Mouse (Mus musculus) small intestine, adult 2 months (tissue): ENCODE results near the gene Satb2. TPM values are rescaled to one million over a fixed set of nuclear protein-coding genes. Genes with fewer than 3 reads are reported as not detected.

Experiments
- H3K27ac ChIP-seq: fragments of 200-500 bp; 2 replicates; pipeline ENCODE4 v1.5.1; 2012; ENCODE audit warnings: low read depth, low read length, control low read depth, inconsistent platforms; ENCODE audit not compliant: insufficient read depth
- H3K27me3 ChIP-seq: fragments of 200-500 bp; 2 replicates; pipeline ENCODE4 v1.6.1; 2012; ENCODE audit warnings: mild to moderate bottlenecking, moderate library complexity, low read length, inconsistent platforms; ENCODE audit not compliant: control insufficient read depth, insufficient read depth
- H3K36me3 ChIP-seq: fragments of 200-500 bp; 2 replicates; pipeline ENCODE4 v1.6.1; 2012; ENCODE audit warnings: mild to moderate bottlenecking, low read length, control low read depth, inconsistent platforms; ENCODE audit not compliant: control insufficient read depth, insufficient read depth
- H3K4me1 ChIP-seq: fragments of 200-500 bp; 2 replicates; pipeline ENCODE4 v1.6.1; 2012; ENCODE audit warnings: low read length, inconsistent platforms, mixed read lengths; ENCODE audit not compliant: control insufficient read depth, insufficient read depth, insufficient read length
- H3K4me3 ChIP-seq: fragments of 200-500 bp; 2 replicates; pipeline ENCODE4 v1.5.1; 2012; ENCODE audit warnings: low read depth, mild to moderate bottlenecking, control low read depth, inconsistent platforms, low read length, moderate library complexity
- CTCF ChIP-seq: fragments of 200-500 bp; IDR thresholded peaks from 2 replicates; pipeline ENCODE4 v1.5.1; 2012; ENCODE audit warnings: low read depth, mild to moderate bottlenecking, control low read depth, inconsistent platforms, low read length, moderate library complexity, mixed read lengths; ENCODE audit not compliant: insufficient replicate concordance, insufficient read length; ENCODE audit errors: extremely low read depth
- POLR2A ChIP-seq: fragments of 200-500 bp; IDR thresholded peaks from 2 replicates; pipeline ENCODE4 v1.6.1; 2012; ENCODE audit warnings: low read depth, mild to moderate bottlenecking, control low read depth, inconsistent platforms, low read length, moderate library complexity
- WGBS: fragments of 180-500 bp; shearing (Covaris S2); methylation state at CpG from one replicate; pipeline ENCODE4 v1.1.7; 2018; 5-methylcytosine and 5-hydroxymethylcytosine counted together
- polyA plus RNA-seq: library from polyadenylated mRNA; depleted of rRNA; stranded (reverse); fragments of >200 nt; gene quantifications from 2 replicates; pipeline ENCODE4 v1.2.3, GENCODE M21; 2012

Satb2 gene
- polyA plus RNA-seq, 1 experiment: 5.2 TPM

- no peak overlapping the region for H3K27ac ChIP-seq
- WGBS: 88% methylated on average over 3 of the region's 3 CpGs
- peaks cover 4% of the 10 kb centered on the region; the same call in 1 of the 2 replicates for H3K27me3 ChIP-seq
- peaks cover 3% of the 10 kb centered on the region; the same call in 1 of the 2 replicates for H3K36me3 ChIP-seq
- H3K4me3 ChIP-seq: no peak overlapping the region
- H3K4me1 ChIP-seq: peaks cover 5% of the 10 kb centered on the region; the same call in 1 of the 2 replicates
- TF ChIP-seq POLR2A (no peak), CTCF (no peak)
These were observed 12.4 kb downstream of the Satb2 start for GRCm38 (mm10) chr1:56965879-56966579.

- 89% methylated on average over 7 of the region's 7 CpGs for whole genome bisulfite sequencing
- TF ChIP-seq POLR2A (no peak), CTCF (no peak)
- Histone ChIP-seq H3K27me3 (no peaks in the 10 kb centered on the region), H3K4me1 (no peaks in the 10 kb centered on the region), H3K27ac (no peak overlapping the region), H3K4me3 (no peak overlapping the region), H3K36me3 (peaks cover 3% of the 10 kb centered on the region; the same call in 1 of the 2 replicates)
These were observed 14.0 kb downstream of the Satb2 start for GRCm38 (mm10) chr1:56964493-56964892.

- WGBS: 67% methylated on average over 4 of the region's 4 CpGs
- Histone ChIP-seq H3K4me1 (no peaks in the 10 kb centered on the region), H3K36me3 (peaks cover 3% of the 10 kb centered on the region; the same call in 1 of the 2 replicates), H3K27me3 (no peaks in the 10 kb centered on the region), H3K27ac (no peak overlapping the region), H3K4me3 (no peak overlapping the region)
- no peak for TF ChIP-seq CTCF
- TF ChIP-seq POLR2A: no peak
These were observed 15.2 kb downstream of the Satb2 start for GRCm38 (mm10) chr1:56963291-56963690.

GRCm38 (mm10) chr1:56958996-56959395 is 19.5 kb downstream of the Satb2 start:
- Histone ChIP-seq H3K36me3 (0 out of 2 replicates have a peak, but pooled peaks cover 1% of the 10 kb centered on the region), H3K27me3 (no peaks in the 10 kb centered on the region), H3K27ac (no peak overlapping the region), H3K4me3 (no peak overlapping the region), H3K4me1 (no peaks in the 10 kb centered on the region)
- no peak for TF ChIP-seq CTCF
- TF ChIP-seq POLR2A: no peak
- 90% methylated on average over 5 of the region's 5 CpGs for WGBS

- Histone ChIP-seq H3K4me1 (no peaks in the 10 kb centered on the region), H3K36me3 (0 out of 2 replicates have a peak, but pooled peaks cover 1% of the 10 kb centered on the region), H3K27ac (no peak overlapping the region), H3K27me3 (no peaks in the 10 kb centered on the region), H3K4me3 (no peak overlapping the region)
- TF ChIP-seq CTCF (no peak), POLR2A (no peak)
- 92% methylated on average over 7 of the region's 7 CpGs for WGBS
These were observed 20.5 kb downstream of the Satb2 start for GRCm38 (mm10) chr1:56957942-56958341.

- no peak overlapping the region for H3K27ac ChIP-seq
- no peak overlapping the region for H3K4me3 ChIP-seq
- TF ChIP-seq POLR2A (no peak), CTCF (no peak)
- 87% methylated on average over 2 of the region's 2 CpGs for WGBS
- H3K36me3 ChIP-seq: 0 out of 2 replicates have a peak, but pooled peaks cover 1% of the 10 kb centered on the region
- no peaks in the 10 kb centered on the region for H3K27me3 ChIP-seq
- peaks cover 3% of the 10 kb centered on the region; the same call in 1 of the 2 replicates for H3K4me1 ChIP-seq
These were observed 21.6 kb downstream of the Satb2 start for GRCm38 (mm10) chr1:56956811-56957210.

- Histone ChIP-seq H3K4me1 (peaks cover 5% of the 10 kb centered on the region; the same call in 1 of the 2 replicates), H3K36me3 (0 out of 2 replicates have a peak, but pooled peaks cover 1% of the 10 kb centered on the region), H3K4me3 (no peak overlapping the region), H3K27me3 (no peaks in the 10 kb centered on the region), H3K27ac (no peak overlapping the region)
- WGBS: 85% methylated on average over 12 of the region's 12 CpGs
- TF ChIP-seq CTCF: no peak
- TF ChIP-seq POLR2A: no peak
These were observed 22.7 kb downstream of the Satb2 start for GRCm38 (mm10) chr1:56955739-56956085.
